Mouse (Mus musculus) cerebellum, adult 11 months (tissue): ENCODE data around the gene Prkag2.
"Not testable (repeated sequence)": the region's sequence is repeated elsewhere in the genome, so short reads cannot be mapped to it uniquely, and the experiment has no call there.

Experiments
- DNase-seq: peaks from one replicate; pipeline ENCODE4 v3.0.0; 2022

Gene Prkag2

DNA sequence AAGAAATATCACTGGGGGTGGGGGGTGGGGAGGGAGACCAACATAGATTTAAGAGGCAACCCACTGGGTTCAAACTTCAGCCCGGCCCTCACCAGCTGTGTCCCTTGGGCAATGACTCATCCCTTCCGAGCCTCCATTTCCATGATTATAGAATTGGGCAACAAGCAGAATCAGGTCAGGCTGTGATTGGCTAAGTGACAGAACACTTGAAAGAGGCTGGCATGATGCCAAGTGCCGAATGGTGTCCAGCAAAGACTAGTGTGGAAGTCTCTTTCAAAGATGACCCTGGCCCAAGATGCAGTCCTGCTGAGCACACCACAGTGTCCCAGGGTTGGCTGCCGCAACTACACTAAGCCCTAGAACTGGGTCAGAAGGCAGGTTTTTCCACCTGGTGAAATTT is 14.2 kb downstream of the Prkag2 start:
- DNase-seq = peak; percentile 60

DNA sequence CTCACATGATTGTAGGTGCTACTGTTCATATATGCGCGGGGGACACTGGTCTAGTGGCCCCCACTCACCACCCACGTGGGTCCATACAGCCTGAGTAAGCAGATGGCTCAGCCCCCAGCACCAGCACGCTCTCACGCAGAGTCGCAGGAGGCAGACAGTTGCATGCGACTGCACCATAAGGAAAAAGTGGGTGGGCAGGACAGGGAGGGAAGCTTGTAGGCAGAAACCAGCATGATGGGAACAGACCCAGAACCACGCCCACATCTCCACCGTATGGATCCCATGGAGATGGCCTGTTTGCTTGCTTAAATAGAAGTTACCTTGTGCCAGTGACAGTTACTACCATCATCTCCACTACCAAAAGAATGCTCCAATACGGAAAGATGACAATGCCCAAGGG is 15.3 kb downstream of the Prkag2 start:
- DNase-seq = no peak

DNA sequence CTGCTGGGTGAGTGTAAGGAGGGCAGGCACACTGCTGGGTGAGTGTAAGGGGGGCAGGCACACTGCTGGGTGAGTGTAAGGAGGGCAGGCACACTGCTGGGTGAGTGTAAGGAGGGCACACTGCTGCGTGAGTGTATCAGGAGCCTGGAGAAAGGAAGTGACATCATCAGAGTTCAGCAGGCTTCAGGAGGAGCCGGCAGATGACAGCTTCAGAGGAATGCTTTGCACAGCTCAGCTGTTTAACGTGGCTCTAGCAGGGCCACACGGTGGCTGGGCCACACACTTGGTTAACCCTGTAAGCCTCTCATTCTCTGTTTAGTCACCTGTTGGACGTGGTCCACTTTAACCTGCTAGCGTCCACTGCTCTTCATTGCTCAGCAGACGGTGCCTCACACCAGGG is 16.6 kb downstream of the Prkag2 start:
- no peak for DNase-seq

DNA sequence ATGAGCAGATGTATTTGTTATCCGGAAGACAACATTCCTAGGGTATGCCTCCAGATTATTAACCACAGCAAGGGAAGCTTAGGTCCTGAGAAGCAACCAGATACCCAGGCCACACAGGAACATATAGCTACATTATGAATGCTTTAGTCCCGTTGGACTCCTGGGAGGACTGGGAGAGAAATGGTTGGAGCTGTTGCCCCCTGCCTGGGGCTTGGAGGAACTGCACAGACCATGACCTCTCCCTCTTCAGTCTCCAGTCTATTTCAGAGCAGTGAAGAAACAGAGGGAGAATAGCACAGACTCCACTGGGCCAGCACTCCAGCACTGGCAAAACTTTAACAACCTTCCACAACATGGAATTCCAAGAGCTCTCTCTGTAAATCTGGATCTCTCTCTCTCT is 17.9 kb downstream of the Prkag2 start:
- peak; percentile 46 for DNase-seq

DNA sequence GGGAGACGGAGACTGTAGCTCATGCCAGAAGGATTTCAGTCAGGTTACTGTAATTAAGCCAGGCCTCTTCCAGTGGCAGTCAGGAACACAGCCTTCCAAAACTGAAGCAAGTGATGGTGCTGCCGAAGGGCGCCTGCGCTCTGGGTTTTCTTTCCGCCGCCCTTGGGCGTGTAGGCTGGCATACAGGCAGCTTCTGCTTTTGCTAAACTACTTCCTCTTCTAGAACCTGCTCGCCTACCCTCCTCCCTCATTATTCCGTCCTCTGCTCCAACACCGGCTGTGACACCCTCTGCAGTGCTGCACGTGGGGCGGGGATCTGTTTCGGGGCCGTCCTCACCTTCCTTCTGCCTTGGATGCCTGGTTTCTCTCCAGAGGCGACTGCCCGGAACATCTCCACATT is 18.9 kb downstream of the Prkag2 start:
- no peak for DNase-seq

DNA sequence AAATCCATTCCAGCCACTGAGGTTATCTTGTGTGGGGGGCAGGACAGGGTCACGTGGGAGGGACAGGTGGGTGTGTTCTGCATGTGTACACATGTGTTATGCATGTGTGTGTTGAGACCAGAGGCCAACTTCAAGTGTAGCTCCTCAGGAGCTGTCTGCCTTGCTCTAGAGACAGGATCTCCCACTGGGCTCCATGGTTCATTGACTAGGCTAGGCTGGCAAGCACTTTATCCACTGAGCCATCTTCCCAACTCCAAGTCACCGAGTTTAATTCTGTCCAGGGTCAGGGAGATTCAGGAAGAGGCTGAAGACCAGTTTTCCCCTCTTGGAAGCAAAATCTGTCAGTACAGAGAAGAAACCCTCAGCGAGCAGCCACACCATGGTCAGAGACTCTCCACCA is 19.4 kb downstream of the Prkag2 start:
- no peak for DNase-seq

DNA sequence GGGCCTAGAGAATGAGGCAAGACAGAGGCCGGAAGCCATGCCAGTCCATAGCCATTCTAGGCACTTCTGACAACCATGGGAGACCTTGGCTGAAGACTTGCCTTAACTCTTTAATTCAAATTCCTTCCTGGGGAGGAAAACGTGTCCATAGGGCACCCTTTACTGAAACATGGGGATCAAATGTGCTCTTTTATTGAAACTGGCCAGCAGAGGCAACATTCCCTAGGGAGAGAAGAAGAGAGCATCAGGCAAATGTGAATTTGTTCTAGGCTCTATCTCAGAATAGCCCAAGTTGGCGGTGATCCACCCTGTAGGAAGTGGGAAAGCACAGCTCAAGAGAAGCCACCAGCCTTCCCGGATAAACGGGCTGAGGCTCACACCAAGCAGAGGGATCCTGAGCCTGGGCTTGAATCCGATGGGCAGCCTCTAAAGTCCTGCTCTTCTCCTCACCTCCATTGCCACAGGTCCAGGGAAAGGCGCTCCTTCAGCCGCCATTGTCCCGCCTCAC is 19.9 kb downstream of the Prkag2 start:
- DNase-seq = no peak

DNA sequence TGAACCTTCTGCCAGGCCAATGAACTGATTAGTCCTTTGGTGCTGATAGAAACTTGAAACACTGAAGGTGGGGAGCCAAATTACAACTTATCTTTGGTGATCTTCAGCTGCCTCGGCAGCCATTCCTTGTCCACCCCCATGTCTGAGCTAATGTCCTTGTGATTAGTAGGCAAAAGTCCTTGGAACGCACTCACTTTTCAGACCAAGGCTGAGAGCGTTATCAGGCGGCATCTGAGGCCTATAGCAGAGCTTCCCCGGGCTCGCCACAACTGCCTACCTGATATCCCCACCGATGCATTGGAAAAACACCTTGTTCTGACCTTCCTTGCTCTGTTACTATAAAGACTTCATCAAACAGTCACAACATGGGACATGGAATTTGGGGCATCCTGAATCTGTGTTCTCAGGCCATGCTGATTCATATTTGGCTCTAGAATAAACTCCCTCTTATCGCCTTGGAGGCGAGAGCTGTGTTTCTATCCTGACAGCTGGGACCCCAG is 20.6 kb downstream of the Prkag2 start:
- no peak for DNase-seq

DNA sequence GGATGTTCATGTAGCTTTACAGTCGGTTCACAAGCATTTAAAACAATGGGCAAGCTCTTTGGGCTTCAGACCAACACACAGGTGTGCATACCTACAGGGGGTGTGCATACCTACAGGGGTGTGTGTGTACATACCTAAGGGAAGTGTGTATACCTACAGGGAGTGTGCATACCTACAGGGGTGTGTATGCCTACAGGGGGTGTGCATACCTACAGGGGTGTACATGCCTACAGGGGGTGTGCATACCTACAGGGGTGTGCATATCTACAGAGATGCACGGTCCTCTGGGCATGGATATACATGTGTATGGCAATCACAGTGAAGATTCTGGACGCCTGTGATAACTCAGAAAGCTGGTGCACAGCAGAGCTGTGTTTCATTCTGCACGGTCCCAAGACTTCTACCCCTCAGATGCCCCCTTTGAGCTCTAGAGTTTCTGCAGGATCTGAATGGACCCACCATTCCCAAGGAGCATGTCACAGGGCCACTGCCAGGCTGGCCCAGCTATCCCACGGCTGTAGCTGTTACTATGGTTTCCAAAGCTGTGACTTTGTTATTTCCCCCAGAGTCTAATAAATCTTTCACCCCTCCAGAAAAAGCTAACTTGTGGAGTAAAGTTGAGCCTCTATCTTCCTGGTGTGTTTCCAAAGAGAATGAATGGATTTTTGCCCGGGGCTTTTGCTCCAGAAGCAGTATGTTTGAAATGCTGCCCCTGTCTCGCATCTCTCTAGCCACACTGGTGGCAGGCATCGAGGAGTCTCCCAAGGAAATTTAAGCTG is 22.4 kb downstream of the Prkag2 start:
- DNase-seq = no peak

DNA sequence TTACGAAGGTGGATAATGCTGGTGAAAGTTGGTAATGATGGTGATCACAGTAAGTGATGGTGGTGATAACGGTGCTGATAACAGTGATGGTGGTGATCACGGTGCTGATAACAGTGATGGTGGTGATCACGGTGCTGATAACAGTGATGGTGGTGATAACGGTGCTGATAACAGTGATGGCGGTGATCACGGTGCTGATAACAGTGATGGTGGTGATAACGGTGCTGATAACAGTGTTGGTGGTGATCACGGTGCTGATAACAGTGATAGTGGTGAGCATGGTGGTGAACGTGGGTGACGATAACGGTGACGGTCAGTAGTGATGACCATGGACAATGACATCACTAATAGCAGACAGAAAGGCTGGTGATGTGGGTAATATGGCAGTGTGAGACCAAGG is 23.2 kb downstream of the Prkag2 start:
- not testable (repeated sequence) for DNase-seq

DNA sequence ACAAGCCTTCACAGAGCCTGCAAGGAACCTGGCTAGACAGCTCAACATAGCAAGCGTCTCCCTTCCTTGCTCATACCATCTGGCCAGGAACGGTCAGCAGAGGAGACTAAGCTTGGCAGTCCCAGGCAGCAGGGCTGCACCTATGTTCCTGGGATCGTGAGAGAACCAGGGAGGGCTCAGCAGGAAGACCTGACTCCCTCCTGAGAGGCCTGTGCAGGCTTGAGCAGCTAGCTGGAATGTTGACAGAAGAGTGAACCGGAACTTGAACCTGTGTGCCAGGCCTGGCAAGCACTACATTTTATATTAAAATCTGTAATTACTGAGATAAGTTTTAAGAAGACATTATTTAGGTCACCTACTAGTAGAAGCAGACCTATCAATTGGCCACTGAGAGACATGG is 24.8 kb downstream of the Prkag2 start:
- no peak for DNase-seq

DNA sequence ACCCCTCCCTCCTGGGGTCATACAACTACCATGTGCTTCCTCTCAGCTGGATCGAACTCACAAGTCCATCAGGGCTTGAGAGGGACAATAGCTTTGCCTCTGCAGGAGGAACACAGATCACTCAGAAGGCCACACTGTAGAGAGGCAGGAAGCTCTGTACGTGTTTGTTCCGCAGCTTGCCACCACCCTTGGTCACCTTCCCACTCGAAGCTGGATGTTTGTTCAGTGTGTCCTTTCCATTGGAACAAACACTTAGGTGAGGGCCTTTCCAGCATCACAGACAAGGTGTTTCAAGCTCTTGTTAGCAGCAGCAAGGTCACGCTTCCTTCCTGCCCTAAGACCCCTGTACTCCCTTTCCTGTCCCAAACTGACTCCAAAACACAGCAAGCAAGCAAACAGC is 30.6 kb downstream of the Prkag2 start:
- DNase-seq = no peak

DNA sequence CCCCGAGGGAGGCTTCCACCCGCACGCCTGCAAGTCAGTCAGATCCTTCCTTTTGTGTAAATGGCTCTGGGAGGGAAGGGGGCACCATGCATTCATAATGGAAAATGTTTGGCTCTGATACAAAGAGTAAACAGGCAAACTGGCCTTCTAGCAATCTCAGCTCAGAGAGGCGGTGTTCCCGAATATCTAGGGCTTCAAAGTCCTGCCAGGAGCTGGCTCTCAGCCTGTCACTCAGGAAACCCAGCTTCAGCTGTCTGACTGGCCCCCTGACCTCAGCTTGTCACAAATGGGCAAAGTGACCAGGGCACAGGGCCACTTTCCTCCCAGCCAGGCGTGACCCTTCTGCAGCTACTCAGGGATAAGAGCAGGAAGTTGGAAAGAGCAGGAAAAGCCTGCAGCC is 33.3 kb downstream of the Prkag2 start:
- no peak for DNase-seq

DNA sequence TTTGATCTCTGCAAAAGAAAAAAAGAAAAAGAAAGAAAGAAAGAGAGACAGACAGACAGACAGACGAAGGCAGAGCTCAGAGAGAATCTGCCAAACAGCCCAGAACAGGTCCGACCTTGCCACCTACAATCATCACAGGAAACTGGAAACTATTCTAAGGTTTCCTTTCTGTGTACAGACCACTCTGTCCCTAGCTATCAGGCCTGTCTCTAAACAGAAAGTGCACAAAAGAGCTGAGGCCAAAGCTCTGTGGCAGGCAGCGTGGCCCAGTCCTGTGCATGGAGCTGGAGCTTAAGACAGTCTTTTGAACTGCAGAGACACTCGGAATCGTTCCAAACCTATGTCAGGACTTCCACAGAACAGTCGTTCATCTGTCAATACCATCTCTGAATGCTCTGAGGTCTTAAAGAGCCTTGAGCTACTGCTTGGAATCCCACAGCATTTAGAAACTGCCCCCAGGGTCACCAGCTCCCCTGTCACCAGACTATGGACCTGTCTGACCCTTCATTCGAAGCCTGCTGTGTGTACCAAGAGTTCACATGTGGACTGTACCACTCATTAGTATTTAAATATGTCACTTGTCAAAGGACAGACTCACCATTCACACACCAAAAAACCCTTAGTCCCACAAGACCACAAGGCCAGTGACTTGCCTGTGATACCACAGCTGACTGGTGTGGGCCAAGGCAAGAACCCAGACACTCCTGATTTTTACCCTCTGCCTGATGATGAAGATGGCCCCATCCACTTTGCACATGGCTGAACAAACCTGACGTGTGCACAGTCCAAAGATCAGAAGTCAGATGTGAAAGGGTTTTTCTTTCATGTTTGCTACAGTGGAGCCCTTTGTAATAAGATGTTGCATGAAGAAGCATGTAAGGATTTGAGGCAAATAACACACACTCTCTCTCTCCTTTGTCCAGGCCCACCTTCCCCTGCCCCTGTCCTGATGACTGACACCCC is 35.9 kb downstream of the Prkag2 start:
- no peak for DNase-seq

DNA sequence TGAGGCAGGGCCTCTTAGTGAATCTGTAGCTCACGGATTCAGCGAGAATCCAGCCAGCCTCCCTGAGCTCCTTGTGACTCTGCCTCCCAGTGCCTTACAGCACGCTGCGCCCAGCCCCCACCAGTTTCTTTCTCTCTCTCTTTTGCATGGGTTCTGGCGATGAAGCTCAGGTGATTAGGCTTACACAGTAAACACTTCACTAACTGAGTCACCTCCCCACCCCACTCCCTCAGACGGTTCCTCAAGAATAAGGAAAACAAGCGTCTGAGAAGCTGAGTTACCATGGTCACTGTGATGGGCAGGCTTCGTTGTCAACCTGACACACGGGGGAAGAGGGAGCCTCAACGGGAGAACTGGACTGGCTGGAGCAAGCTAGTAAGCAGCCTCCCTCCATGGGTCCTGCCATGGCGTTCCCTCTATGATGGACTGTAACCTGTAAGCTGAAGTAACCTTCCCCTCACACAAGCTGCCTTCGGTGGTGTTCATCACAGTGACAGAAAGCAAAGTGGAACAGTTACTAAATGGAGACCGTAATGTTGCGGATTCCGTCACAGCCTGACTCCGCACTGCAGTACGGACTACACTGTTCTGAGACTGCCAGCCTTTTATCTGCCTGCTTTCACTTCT is 37.8 kb downstream of the Prkag2 start:
- DNase-seq = no peak

DNA sequence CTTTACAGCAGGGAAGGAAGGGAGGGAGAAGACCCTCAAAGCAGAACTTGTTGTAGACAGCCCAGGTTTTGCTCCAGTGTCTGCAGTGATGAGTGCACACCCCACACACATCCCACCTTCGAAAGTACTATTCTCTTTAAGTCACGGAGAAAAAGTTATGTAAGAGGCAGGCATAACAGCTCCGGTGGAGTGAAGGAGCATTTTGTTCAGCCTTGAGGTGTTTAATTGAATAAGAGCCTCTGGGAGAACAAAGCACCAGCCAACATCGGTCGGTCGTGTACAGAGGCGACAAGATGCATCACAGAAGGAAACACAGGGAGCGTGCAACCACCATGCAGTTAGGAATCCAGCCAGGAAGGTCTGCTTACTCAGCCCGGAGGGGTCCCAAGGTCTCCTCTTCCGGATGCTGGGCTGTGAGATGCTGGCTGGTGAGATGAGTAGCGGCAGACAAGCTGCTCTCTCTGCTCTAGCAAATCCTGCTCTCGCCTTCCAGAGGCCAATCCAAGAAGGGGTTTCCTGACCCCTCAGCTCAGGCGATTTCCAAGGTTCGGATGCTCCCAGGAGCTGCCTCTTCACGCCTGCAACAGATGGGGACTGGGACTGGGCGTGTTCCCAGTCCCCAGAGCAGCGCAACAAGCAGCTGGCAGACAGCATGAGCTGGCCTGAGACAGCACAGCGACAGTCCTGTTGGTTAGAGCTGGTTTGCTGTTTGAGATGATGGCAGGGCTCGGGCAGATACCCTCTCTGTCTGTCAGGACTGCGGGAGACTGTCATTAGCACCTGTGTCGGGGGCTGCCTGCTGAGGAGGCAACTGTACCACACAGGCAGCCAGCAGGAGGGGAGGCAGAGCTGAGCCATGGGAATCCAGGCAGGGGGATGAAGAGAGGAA is 41.3 kb downstream of the Prkag2 start:
- DNase-seq = peak; percentile 64

DNA sequence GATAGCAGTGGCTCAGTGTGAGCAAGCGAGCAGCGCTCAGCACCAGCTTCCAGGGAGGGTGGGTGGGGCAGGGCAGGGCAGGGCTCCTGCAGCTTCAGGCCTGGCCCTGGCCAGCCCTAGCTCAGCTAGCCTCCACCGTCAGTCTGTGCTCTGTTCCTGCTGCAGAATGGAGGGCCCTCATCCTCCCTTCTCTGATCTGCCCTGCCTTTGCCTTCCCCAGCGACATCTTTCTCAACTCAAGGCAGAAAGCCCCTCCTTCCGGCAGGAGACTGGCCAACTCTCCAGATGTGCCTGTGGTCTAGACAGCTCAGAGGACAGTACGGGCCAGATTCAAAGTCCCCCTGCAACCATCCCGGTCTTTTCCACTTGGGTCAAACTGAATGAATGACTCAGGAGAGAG is 42.0 kb downstream of the Prkag2 start:
- DNase-seq = no peak

DNA sequence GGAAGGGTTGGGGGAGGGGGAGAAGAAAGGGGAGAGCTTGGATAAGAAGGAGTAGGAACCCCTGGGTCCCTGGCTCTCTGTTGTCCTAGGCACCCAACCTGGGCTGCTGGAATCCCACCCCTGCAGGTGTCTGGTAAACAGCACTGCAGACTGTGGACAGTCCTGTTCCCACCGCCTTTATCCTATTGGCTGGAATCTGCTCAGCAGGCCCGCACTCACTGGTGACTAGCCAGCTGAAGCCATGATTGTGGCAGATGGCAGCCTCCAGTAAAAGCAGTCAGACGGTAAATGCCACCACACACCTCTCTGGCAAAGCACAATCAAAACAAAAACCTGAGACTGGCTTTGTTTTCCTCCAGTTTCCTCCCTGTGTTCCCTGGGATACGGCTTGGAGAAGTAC is 45.2 kb downstream of the Prkag2 start:
- peak; percentile 88 for DNase-seq

DNA sequence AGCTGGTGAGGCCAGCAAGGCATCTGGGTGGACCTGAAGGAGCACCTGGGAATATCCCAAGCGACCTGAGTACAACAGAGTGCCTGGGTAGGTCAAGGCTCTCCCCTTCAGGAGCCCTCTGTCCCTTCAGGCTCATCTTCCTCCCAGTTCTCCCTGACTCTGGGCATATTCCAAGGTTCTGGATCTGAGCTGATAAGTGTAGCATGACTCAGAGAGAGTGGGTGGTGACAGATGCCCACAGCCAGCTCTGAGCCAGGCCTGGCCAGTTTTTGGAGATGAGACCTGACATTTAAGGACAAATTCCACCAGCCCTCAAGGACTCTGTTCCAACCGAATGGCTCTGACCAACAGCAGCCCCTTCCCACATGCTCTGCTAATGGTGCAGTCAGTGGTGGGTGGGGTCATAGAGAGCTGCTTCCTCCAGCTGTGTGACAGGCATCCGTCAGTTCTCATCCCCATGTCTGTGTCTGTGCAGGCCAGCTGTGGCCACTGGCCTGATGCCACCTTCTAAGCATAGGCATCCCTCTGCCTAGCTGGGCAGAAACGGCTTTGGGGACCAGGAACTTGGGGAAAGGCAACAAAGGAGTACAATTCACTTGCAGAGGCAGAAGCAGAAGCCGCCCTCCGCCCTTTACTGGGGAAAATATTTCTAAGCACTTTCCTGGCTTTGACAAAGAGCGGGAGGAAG is 46.3 kb downstream of the Prkag2 start:
- DNase-seq = peak; percentile 45

DNA sequence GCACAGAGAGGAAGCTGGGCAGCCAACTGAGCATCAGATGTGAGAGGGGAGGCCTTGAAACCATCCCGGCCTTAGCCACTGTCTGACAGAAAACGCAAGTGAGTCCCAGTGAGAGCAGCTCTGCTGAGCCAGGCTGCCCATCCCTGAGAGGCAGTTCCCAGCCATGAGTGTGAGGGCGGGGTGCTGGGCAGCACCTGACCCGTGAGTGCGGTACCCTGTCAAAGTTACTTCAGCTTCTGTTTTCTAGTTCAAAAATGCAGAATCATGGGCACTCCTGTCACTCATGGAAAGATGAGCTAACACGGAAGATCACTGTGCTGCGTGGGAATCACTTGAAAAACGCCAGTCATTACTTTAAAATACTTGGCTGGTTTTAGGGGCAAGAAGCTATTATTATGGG is 49.6 kb downstream of the Prkag2 start:
- DNase-seq = no peak

DNA sequence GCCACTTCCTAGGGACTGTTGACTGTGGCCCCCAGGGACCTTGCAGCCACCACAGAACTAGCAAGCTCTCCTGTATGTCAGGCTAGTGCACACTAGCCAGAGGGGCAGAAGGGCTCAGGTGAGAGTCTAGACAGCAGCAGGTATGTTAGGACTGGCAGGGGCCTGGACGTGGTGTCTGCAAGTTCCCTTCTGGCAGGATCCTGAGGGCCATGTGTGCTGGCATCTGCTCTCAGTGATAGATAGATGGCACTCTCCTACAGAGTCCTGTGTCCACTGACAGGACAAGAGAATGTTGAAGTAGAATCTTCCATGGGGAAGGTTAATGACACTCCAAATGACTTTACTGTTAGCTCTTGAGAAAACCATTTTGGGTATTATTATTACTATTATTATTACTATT is 52.8 kb downstream of the Prkag2 start:
- DNase-seq = no peak

DNA sequence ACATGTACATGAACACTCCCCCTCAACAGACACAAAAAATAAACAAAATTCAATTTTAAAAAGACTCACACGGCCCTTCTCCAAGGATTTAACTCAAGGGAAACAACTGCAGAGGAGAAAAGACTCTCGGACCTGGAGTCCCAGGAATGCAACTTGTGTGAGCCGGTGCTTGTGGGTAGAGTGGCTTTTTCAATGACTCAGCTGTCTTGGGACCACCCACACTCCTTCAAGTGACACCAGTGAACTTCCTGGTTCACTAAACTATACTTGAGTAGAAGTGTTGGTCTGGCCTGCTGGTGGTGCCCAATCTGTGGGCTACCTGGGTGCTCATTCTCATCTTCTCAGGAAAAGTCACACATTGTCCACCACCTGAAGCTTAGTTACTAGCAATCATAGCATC is 53.7 kb downstream of the Prkag2 start:
- DNase-seq = no peak
